Mouse (Mus musculus) liver (tissue): ENCODE measurements around the gene Zdhhc19.

Experiments used
- DNase-seq: peaks from one replicate; pipeline ENCODE4 v3.0.0-alpha.2; 2020; ENCODE audit warnings: mixed read lengths

Zdhhc19 gene

GRCm38 (mm10) chr16:32551346-32551747 lies 55.3 kb downstream of the Zdhhc19 start:
- DNase-seq = no peak

DNA sequence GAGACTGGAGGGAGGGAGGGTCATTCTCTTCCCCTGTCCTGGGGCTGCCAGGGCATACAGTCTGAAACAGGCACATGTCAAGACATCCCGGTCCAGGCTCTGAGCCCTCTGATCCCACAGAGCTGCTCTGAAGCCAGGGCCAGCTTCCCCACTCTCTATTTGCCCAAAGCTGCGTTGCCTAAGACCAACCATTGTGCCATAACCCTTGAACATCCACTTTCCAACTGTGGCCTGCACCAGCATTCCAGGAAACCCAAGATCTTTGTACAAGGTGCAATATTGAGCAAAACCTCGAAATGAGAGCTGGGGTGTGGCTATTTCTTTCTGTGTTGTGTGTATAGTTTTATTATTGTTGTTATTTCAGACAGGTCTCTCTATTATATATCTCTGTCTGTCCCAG lies 59.5 kb downstream of the Zdhhc19 start:
- no peak for DNase-seq

DNA sequence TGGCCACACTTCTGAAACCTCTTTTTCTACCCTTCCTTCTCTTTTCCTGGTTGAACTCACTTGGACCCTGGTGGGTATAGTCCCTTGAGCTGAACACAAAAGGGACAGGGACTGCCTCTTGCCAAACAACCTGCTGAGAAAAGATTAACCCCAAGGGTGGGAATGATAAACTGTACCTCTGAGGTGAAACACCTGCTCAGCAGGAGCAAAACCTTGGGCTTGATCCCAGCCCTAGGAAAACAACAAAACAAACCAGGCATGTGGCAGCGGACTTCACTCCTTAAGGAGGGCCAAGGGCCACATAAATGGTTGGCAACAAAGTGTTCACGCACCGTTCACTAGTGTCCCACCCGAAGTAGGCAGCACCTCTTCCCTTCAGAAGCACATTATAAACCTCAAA lies 63.4 kb downstream of the Zdhhc19 start:
- no peak for DNase-seq

DNA sequence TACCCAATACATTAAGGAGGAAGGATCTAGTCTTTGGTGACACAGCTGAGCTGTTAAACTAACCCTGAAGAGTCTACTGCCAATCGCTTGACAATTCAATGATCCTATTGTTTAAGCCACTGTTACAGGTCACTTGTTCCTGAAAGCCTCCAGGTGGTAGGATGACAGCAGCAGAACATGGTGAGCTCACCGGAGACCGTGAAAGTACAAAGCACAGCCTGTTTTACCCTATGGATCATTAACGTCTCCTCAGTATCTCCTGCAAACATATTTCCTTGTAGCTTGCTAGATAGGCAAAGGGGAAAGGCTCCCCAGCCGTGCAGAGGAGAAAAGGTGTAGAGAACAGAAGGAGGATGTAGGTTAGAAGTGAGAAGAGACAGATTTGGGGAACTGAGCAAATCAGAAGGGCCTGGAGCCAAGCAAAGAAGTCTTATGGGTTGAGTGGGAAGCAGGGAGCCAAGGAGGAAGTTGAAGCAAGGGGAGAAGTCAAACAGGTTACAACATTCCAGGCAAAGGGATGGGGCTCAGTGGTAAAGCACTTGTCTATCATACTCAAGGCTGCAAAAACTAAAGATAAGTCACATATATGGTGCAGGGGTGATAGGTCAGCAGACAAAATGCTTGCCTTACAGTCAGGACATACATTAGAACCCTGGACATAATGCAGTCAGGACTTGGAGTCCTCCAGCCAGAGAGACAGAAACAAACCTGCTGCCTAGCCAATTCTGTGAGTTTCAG lies 67.2 kb downstream of the Zdhhc19 start:
- DNase-seq = no peak

GRCm38 (mm10) chr16:32567282-32567681 lies 71.2 kb downstream of the Zdhhc19 start:
- no peak for DNase-seq

- DNase-seq = no peak
Observed at GRCm38 (mm10) chr16:32568401-32568800, 72.3 kb downstream of the Zdhhc19 start.

DNA sequence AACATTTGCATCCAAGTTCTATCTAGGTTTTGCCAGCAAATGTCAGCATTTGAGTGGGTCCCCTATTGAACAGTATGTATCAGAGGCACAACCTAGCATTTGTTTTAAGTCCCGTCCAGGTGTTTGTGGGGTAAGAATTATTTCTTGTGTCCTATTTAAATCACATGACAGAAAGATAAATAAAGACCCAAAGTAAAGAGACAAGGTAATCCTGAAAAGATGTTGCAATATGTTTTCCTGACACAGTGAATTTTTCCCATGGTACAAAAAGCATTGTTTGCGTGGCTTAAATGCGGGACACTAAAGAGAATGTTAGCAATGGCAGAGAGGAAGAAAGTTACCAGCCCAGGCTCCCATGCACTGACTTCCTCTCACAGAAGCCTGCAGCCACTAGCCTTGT lies 74.0 kb downstream of the Zdhhc19 start:
- no peak for DNase-seq

DNA sequence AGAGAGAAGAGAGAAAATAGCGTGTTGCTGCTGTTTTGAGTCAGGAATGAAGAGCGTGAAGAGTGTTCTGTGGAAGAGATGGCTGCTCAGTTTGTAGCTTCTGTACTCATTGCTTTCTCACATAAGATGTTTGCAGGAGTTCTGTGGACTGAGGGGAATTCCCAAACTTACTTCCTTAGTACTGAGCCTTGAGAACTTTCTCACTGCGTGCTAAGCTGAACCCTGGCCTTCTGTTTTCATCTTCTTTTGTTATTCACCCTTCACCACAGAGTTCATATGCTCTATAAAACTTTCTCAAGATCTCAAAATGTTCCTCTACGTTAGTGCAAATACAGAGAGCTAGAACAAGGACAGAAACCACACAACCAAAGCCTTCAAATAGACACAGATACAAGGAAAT lies 76.5 kb downstream of the Zdhhc19 start:
- no peak for DNase-seq

GRCm38 (mm10) chr16:32586482-32586881 lies 90.4 kb downstream of the Zdhhc19 start:
- no peak for DNase-seq

DNA sequence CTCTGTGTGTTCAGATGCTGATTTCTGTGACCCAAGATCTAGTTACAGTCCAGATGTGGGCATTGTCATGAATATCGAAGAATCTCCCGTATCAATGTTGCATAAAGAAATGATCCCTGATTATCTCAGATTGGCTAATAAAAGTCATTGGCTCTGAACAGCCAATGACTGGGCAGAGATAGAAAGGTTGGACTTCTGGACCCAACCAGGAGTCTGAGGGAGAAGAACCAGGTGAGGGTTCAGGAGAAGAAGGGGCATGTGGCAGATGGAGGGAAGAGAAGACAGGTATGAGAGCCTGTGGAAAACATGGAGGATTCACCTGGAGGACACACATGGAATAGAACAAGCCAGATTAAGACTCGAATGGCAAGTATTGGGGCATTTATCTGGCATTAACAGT lies 92.5 kb downstream of the Zdhhc19 start:
- no peak for DNase-seq

DNA sequence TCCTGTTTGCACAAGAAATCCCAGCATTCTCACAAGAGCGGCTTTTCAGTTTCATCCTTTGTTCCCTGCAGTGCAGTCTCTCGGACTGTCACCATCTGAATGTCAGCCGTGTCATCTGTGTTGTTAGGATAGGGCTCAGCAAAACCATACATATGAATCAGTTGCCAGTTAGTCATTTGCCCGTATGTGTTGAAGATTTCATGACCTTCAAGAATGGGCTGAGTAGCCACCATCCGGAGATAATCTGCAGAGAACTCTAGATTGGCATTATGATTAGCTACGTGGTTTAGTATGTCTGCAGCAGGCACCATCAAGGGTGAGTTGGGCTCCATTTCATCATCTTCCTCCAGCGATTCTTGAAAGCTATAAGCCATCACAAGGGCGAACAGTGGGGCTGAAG lies 95.5 kb downstream of the Zdhhc19 start:
- DNase-seq = no peak

GRCm38 (mm10) chr16:32593283-32593805 lies 97.3 kb downstream of the Zdhhc19 start:
- no peak for DNase-seq

DNA sequence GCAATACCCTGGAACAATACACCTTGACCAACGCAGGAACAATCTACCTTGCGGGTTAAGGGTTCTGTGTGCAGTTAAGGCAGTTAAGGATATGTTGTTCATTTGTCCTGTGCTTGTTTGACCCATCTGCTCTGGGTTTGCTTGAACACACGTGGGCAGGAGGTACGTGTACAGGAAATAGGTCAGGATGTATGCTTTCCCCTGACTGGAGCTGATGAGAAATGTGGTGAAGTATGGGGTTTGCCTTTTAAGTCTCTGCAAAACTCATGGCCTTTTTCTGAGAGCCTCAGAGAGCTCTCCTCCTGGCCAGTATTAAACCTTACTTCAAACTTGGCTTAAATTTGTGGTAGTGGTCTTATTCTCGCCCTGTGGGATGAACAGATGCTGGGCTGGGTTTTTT lies 97.9 kb downstream of the Zdhhc19 start:
- no peak for DNase-seq

GRCm38 (mm10) chr16:32594701-32595100 lies 98.6 kb downstream of the Zdhhc19 start:
- no peak for DNase-seq

- DNase-seq = no peak
Observed at GRCm38 (mm10) chr16:32595142-32595855, 99.2 kb downstream of the Zdhhc19 start.

DNA sequence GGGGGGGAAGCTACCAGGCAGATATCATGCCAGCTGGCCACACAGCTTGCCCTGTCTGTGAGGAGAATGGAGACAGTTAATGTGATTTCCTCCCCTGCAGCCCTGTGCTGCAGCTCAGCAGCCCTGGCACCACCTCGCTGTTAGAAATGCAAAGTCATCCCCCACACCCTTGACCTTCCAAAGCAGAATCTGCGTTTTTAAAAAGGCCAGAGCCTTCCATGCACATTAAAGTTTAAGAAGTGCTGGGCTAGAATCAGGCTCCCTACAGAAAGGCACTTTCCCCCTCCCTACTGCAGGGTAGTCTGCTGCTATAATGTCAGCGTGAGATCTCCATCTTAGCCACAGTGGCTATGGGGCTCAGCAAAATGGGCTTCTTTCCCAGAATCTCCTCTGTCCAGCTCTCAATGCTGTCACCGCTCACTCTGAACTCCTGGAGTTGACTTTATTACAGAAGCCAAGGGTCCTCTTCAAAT lies 101.9 kb downstream of the Zdhhc19 start:
- DNase-seq = peak; percentile 74

GRCm38 (mm10) chr16:32599151-32599550 lies 103.1 kb downstream of the Zdhhc19 start:
- no peak for DNase-seq

DNA sequence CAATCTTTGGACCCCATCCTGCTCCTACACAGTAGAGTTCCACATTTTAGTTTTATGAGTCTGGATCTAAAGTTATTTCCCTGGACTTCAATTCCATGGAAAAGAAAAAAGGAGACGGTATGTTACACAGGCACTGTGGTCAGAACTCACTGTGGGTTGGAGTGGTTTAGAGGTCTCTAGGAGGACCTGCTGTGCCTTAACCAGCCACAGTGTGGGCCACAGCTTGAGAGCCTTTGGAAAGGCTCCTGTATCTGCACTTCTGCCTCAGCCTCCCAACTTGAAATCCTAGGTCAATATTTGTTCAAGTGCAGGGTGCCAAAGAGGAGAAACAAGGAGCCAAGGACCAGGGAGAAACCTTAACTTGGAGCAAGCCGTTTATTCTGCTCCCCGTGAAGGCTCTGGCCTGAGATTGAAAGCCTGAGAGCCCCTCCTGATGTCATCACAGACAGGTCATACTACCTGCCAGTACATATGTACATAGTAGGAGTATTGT lies 106.2 kb downstream of the Zdhhc19 start:
- no peak for DNase-seq

DNA sequence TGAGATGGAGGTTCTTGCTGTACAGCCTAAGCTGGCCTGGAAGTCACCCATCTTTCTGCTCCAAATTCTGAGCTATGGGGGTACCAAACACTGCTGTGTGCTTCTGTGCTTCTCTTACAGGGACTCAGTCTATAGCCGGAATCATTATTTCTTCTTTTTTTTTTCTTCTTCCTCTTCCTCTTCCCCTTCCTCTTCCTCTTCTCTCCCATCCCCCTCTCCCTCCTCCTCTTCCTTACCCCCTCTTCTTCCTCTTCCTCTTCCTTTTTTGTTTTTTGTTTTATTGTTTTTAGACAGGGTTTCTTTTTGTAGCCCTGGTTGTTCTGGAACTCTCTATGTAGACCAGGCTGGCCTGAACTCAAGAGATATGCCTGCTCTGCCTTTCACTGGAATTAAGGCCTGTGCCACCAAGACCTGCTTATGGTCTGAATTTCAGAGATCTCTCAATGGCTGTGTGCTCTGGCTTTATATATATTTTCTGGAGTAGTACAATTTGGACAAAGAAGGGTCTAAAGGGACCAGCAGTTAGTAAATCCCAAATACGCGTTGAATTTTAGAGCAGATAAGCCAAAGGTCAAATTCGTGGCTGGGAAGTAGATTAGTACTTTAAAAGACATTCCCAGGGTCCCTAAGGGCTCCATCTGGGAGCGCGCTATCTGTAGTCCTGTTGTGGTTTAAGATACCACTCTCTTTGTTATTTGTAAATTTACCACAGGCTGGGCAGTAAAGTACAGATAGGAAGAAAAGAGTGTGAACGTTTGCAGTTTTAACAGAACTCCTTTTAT lies 111.7 kb downstream of the Zdhhc19 start:
- peak; percentile 25 for DNase-seq

- DNase-seq = no peak
Observed at GRCm38 (mm10) chr16:32608344-32608711, 112.3 kb downstream of the Zdhhc19 start.

DNA sequence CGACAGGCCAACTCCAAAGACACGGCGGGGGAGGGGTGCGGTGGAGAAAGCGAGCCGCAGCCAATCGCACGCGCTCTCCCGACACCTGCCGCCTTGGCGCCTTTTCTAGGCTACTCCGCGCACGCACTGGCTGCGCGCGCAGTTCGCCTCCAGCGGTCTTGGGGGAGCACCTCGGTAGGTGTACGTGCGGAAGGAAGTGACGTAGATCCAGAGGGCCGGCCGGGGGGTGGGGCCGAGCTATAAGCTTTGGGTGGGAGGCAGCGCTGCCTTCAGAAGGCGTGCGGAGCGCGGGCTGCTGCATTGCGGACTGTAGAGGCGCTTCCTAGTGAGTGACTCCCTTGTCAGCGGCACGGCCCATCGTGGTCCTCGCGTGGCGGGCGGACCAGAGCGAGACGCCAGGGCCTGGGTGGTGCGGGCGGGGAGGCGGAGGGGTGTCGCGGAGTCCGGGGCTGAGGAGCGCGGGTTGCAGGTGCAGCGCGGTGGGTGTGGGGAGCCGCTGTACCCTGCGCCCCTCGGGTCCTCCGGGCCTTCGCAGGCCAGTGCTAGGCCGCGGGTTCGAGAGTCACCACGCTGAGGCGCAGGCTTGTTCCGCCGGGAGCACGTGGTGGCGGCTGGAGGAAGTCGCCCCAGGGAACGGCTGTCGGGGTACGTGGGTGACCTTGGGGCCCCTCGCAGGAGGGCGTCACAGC lies 112.8 kb downstream of the Zdhhc19 start, which contains the start of gene Tfrc:
Gene Tfrc (plus strand): TSS at position 209 of the 689 bp plus-strand sequence.
- DNase-seq = peak; percentile 100

GRCm38 (mm10) chr16:32609401-32609779 lies 113.3 kb downstream of the Zdhhc19 start:
- DNase-seq = peak; percentile 21
